ENCODE assay signal across 8 mouse cellular contexts in genomic region chr8:70763354-70763753, GRCm38 (mm10). TPM values are rescaled to one million over a fixed set of nuclear protein-coding genes. Genes with fewer than 3 reads are reported as not detected.
DNase-seq lines count a peak whose midpoint lies in the region; ATAC-seq and TF ChIP-seq lines count a peak whose summit lies in the region.

No protein-coding gene starts in this region.

- H3K27me3 ChIP-seq in midbrain, embryonic 14.5 days (ENCODE audit: control insufficient read depth, insufficient read depth, low read length), result peaks cover 12% of the 10 kb centered on the region; the same call in 1 of the 2 replicates
- H3K27me3 ChIP-seq in midbrain, embryonic 15.5 days (replicated peaks), result peaks cover 16% of the 10 kb centered on the region; the same call in 1 of the 2 replicates
- no peaks in the 10 kb centered on the region for H3K27me3 ChIP-seq in liver, postnatal 0 days (ENCODE audit: insufficient read depth, low read length)
- no peaks in the 10 kb centered on the region for H3K27me3 ChIP-seq in thymus, adult 2 months (ENCODE audit: control insufficient read depth, insufficient read depth, low read length)
- H3K27me3 ChIP-seq in forebrain, embryonic 16.5 days (replicated peaks; ENCODE audit: control insufficient read depth, insufficient read depth, low read length), result no peaks in the 10 kb centered on the region

- no peak overlapping the region for H3K9ac ChIP-seq in midbrain, embryonic 14.5 days (replicated peaks; ENCODE audit: low read length)
- H3K9ac ChIP-seq in midbrain, embryonic 15.5 days, result no peak overlapping the region
- H3K9ac ChIP-seq in liver, postnatal 0 days (replicated peaks), result no peak overlapping the region
- no peak overlapping the region for H3K9ac ChIP-seq in forebrain, embryonic 16.5 days (replicated peaks; ENCODE audit: low read depth, low read length)

- peak; percentile 70 to 80 for DNase-seq in adrenal gland, adult 18-20 months (ENCODE audit: low spot score in 2 of 2)
- DNase-seq in adrenal gland, postnatal 4 days (ENCODE audit: low spot score in 2 of 2), result no peak
- DNase-seq in midbrain, embryonic 14.5 days, result peak; percentile 63
- DNase-seq in embryo, embryonic 10.5 days (ENCODE audit: low spot score), result peak; percentile 74
- peak; percentile 80 for DNase-seq in liver, postnatal 0 days
- peak; percentile 77 for DNase-seq in thymus, adult 2 months

- no peak overlapping the region for H3K4me3 ChIP-seq in midbrain, embryonic 14.5 days (replicated peaks; ENCODE audit: low read depth, low read length)
- H3K4me3 ChIP-seq in midbrain, embryonic 15.5 days, result no peak overlapping the region
- H3K4me3 ChIP-seq in liver, postnatal 0 days (ENCODE audit: low read depth, low read length), result no peak overlapping the region
- H3K4me3 ChIP-seq in thymus, adult 2 months (ENCODE audit: control insufficient read depth, insufficient read depth, low read length), result no peak overlapping the region
- no peak overlapping the region for H3K4me3 ChIP-seq in forebrain, embryonic 16.5 days (replicated peaks; ENCODE audit: low read length)

- no peak for TF ChIP-seq POLR2A in thymus, adult 2 months (IDR thresholded peaks at IDR 0.05; ENCODE audit: control insufficient read depth, extremely low read depth, insufficient read depth, low read length, poor library complexity)

- 5% methylated on average over 3 of the region's 3 CpGs for WGBS in midbrain, embryonic 14.5 days
- 7% methylated on average over 3 of the region's 3 CpGs for WGBS in midbrain, embryonic 15.5 days
- 0% methylated on average over 3 of the region's 3 CpGs for WGBS in liver, postnatal 0 days (ENCODE audit: insufficient replicate concordance)
- 5% methylated on average over 3 of the region's 3 CpGs for WGBS in thymus, adult 2 months
- WGBS in forebrain, embryonic 16.5 days, result 2% methylated on average over 3 of the region's 3 CpGs

- peaks cover 20% of the 10 kb centered on the region for H3K36me3 ChIP-seq in midbrain, embryonic 14.5 days (ENCODE audit: control insufficient read depth, insufficient read depth, low read length)
- peaks cover 10% of the 10 kb centered on the region; the same call in 1 of the 2 replicates for H3K36me3 ChIP-seq in midbrain, embryonic 15.5 days (replicated peaks)
- H3K36me3 ChIP-seq in liver, postnatal 0 days (replicated peaks; ENCODE audit: insufficient read depth, low read length), result peaks cover 8% of the 10 kb centered on the region
- no peaks in the 10 kb centered on the region for H3K36me3 ChIP-seq in thymus, adult 2 months (ENCODE audit: control insufficient read depth, insufficient read depth, low read length)
- peaks cover 9% of the 10 kb centered on the region for H3K36me3 ChIP-seq in forebrain, embryonic 16.5 days (ENCODE audit: control insufficient read depth, insufficient read depth)

- ATAC-seq in midbrain, embryonic 14.5 days (ENCODE audit: low FRiP score, low TSS enrichment), result no peak
- no peak for ATAC-seq in midbrain, embryonic 15.5 days (replicated peaks)
- ATAC-seq in liver, postnatal 0 days, result no peak
- no peak for ATAC-seq in forebrain, embryonic 16.5 days

- H3K4me1 ChIP-seq in midbrain, embryonic 14.5 days (ENCODE audit: control insufficient read depth, insufficient read depth, low read length), result peaks cover 26% of the 10 kb centered on the region
- peaks cover 37% of the 10 kb centered on the region for H3K4me1 ChIP-seq in midbrain, embryonic 15.5 days
- peaks cover 75% of the 10 kb centered on the region for H3K4me1 ChIP-seq in liver, postnatal 0 days (ENCODE audit: insufficient read depth)
- H3K4me1 ChIP-seq in thymus, adult 2 months (replicated peaks; ENCODE audit: control insufficient read depth, insufficient read depth, low read length), result peaks cover 28% of the 10 kb centered on the region
- H3K4me1 ChIP-seq in forebrain, embryonic 16.5 days (replicated peaks; ENCODE audit: control insufficient read depth, insufficient read depth, low read length), result peaks cover 39% of the 10 kb centered on the region

- H3K4me2 ChIP-seq in midbrain, embryonic 14.5 days (ENCODE audit: low read length), result no peak overlapping the region
- H3K4me2 ChIP-seq in midbrain, embryonic 15.5 days, result no peak overlapping the region
- H3K4me2 ChIP-seq in liver, postnatal 0 days (ENCODE audit: low read depth, low read length), result peak overlapping the region; percentile 84
- no peak overlapping the region for H3K4me2 ChIP-seq in forebrain, embryonic 16.5 days (ENCODE audit: low read length)

- TF ChIP-seq EP300 in liver, postnatal 0 days (IDR thresholded peaks at IDR 0.05; ENCODE audit: low read depth), result no peak

- TF ChIP-seq CTCF in liver, postnatal 0 days (IDR thresholded peaks at IDR 0.05; ENCODE audit: low read depth), result peak; percentile 94
- peak; percentile 81; the same call in 1 of the 2 replicates for TF ChIP-seq CTCF in thymus, adult 2 months (IDR thresholded peaks at IDR 0.05; ENCODE audit: borderline replicate concordance, control insufficient read depth, extremely low read depth, insufficient read depth, low read length, poor library complexity)

- no peak overlapping the region for H3K27ac ChIP-seq in midbrain, embryonic 14.5 days (replicated peaks; ENCODE audit: low read depth, low read length)
- no peak overlapping the region for H3K27ac ChIP-seq in midbrain, embryonic 15.5 days
- peak overlapping the region; percentile 87 for H3K27ac ChIP-seq in liver, postnatal 0 days (ENCODE audit: low read depth)
- H3K27ac ChIP-seq in thymus, adult 2 months (ENCODE audit: control insufficient read depth, insufficient read depth, low read length), result no peak overlapping the region
- H3K27ac ChIP-seq in forebrain, embryonic 16.5 days (ENCODE audit: low read length), result no peak overlapping the region

- H3K9me3 ChIP-seq in midbrain, embryonic 14.5 days (ENCODE audit: control insufficient read depth, low read length), result no peaks in the 10 kb centered on the region
- H3K9me3 ChIP-seq in midbrain, embryonic 15.5 days, result no peaks in the 10 kb centered on the region
- no peaks in the 10 kb centered on the region for H3K9me3 ChIP-seq in liver, postnatal 0 days (ENCODE audit: low read length)
- H3K9me3 ChIP-seq in forebrain, embryonic 16.5 days (ENCODE audit: control insufficient read depth, low read length), result no peaks in the 10 kb centered on the region

RNA-seq across cellular contexts. Expression of gene Mpv17l2, which starts 2.6 kb away (rescaled TPM):
- 100 to 1,000 TPM in 1 of 2 experiments, 10 to 100 TPM in 1; 94.9 to 120 TPM for total RNA-seq in adrenal gland, adult 18-20 months (2021)
- 100 to 1,000 TPM in 1 of 2 experiments, 10 to 100 TPM in 1; 93.1 to 109 TPM for total RNA-seq in adrenal gland, postnatal 4 days (2021)
- polyA plus RNA-seq in midbrain, embryonic 14.5 days (2014; fragmentation: Nextera tagmentation; extraction: Ambion mirVana), result 37.1 and 39.0 TPM in 2 replicates
- 36.6 and 38.4 TPM in 2 replicates for polyA plus RNA-seq in midbrain, embryonic 15.5 days (2015; fragmentation: Nextera tagmentation; extraction: Ambion mirVana)
- polyA plus RNA-seq in liver, postnatal 0 days (2015; fragmentation: Nextera tagmentation; extraction: Ambion mirVana), result 36.3 and 39.9 TPM in 2 replicates
- polyA plus RNA-seq in thymus, adult 2 months (2012; rRNA removed), result 72.9 and 103 TPM in 2 replicates
- polyA plus RNA-seq in forebrain, embryonic 16.5 days (2015; fragmentation: Nextera tagmentation; extraction: Ambion mirVana), result 49.3 and 49.8 TPM in 2 replicates

RNA-seq across cellular contexts. Expression of gene Rab3a, which starts 8.9 kb away (rescaled TPM):
- 10 to 100 TPM; 52.4 to 60.4 TPM for total RNA-seq in adrenal gland, adult 18-20 months (2021)
- total RNA-seq in adrenal gland, postnatal 4 days (2021), result 10 to 100 TPM; 58.9 to 59.7 TPM
- polyA plus RNA-seq in midbrain, embryonic 14.5 days (2014; fragmentation: Nextera tagmentation; extraction: Ambion mirVana), result 407 and 464 TPM in 2 replicates
- polyA plus RNA-seq in midbrain, embryonic 15.5 days (2015; fragmentation: Nextera tagmentation; extraction: Ambion mirVana), result 473 and 487 TPM in 2 replicates
- polyA plus RNA-seq in liver, postnatal 0 days (2015; fragmentation: Nextera tagmentation; extraction: Ambion mirVana), result 3.2 and 3.3 TPM in 2 replicates
- polyA plus RNA-seq in thymus, adult 2 months (2012; rRNA removed), result 17.8 and 20.8 TPM in 2 replicates
- 350 and 395 TPM in 2 replicates for polyA plus RNA-seq in forebrain, embryonic 16.5 days (2015; fragmentation: Nextera tagmentation; extraction: Ambion mirVana)

RNA-seq across cellular contexts. Expression of gene Pik3r2, which starts 13.2 kb away (rescaled TPM):
- total RNA-seq in adrenal gland, adult 18-20 months (2021), result 10 to 100 TPM; 30.5 to 36.5 TPM
- total RNA-seq in adrenal gland, postnatal 4 days (2021), result 10 to 100 TPM; 72.0 to 78.8 TPM
- 79.2 and 84.7 TPM in 2 replicates for polyA plus RNA-seq in midbrain, embryonic 14.5 days (2014; fragmentation: Nextera tagmentation; extraction: Ambion mirVana)
- polyA plus RNA-seq in midbrain, embryonic 15.5 days (2015; fragmentation: Nextera tagmentation; extraction: Ambion mirVana), result 113 TPM in 2 replicates
- polyA plus RNA-seq in liver, postnatal 0 days (2015; fragmentation: Nextera tagmentation; extraction: Ambion mirVana), result 8.9 and 9.0 TPM in 2 replicates
- 124 and 136 TPM in 2 replicates for polyA plus RNA-seq in thymus, adult 2 months (2012; rRNA removed)
- polyA plus RNA-seq in forebrain, embryonic 16.5 days (2015; fragmentation: Nextera tagmentation; extraction: Ambion mirVana), result 145 and 149 TPM in 2 replicates

RNA-seq across cellular contexts. Expression of gene Pde4c, which starts 39.8 kb away (rescaled TPM):
- under 1 TPM; 0.42 to 0.86 TPM for total RNA-seq in adrenal gland, adult 18-20 months (2021)
- 1 to 10 TPM; 2.2 to 5.6 TPM for total RNA-seq in adrenal gland, postnatal 4 days (2021)
- polyA plus RNA-seq in midbrain, embryonic 14.5 days (2014; fragmentation: Nextera tagmentation; extraction: Ambion mirVana), result 0.24 TPM in 1 of 2 replicates, not detected in the other
- polyA plus RNA-seq in midbrain, embryonic 15.5 days (2015; fragmentation: Nextera tagmentation; extraction: Ambion mirVana), result 0.15 and 0.46 TPM in 2 replicates
- 1.6 and 1.8 TPM in 2 replicates for polyA plus RNA-seq in liver, postnatal 0 days (2015; fragmentation: Nextera tagmentation; extraction: Ambion mirVana)
- polyA plus RNA-seq in thymus, adult 2 months (2012; rRNA removed), result 4.9 and 6.2 TPM in 2 replicates
- 0.12 and 0.54 TPM in 2 replicates for polyA plus RNA-seq in forebrain, embryonic 16.5 days (2015; fragmentation: Nextera tagmentation; extraction: Ambion mirVana)

RNA-seq across cellular contexts. Expression of gene Mast3, which starts 41.5 kb away (rescaled TPM):
- total RNA-seq in adrenal gland, adult 18-20 months (2021), result 10 to 100 TPM; 15.6 to 16.7 TPM
- total RNA-seq in adrenal gland, postnatal 4 days (2021), result 10 to 100 TPM; 34.5 to 40.9 TPM
- 22.7 and 24.3 TPM in 2 replicates for polyA plus RNA-seq in midbrain, embryonic 14.5 days (2014; fragmentation: Nextera tagmentation; extraction: Ambion mirVana)
- 26.4 and 26.9 TPM in 2 replicates for polyA plus RNA-seq in midbrain, embryonic 15.5 days (2015; fragmentation: Nextera tagmentation; extraction: Ambion mirVana)
- polyA plus RNA-seq in liver, postnatal 0 days (2015; fragmentation: Nextera tagmentation; extraction: Ambion mirVana), result 5.2 and 6.0 TPM in 2 replicates
- 615 and 696 TPM in 2 replicates for polyA plus RNA-seq in thymus, adult 2 months (2012; rRNA removed)
- polyA plus RNA-seq in forebrain, embryonic 16.5 days (2015; fragmentation: Nextera tagmentation; extraction: Ambion mirVana), result 22.5 and 30.8 TPM in 2 replicates

Comparison
In these comparisons a context has a peak if more than half of its experiments do, and no peak if none do; other contexts are left out.
1. DNase-seq: peak in adrenal gland, adult 18-20 months (2 of 2), midbrain, embryonic 14.5 days (single experiment), embryo, embryonic 10.5 days (single experiment), liver, postnatal 0 days (single experiment) and thymus, adult 2 months (single experiment); none in adrenal gland, postnatal 4 days (0 of 2).
2. RNA of gene Rab3a, which starts 8.9 kb away (polyA plus RNA-seq): 473 to 487 TPM in midbrain, embryonic 15.5 days, 407 to 464 TPM in midbrain, embryonic 14.5 days and 350 to 395 TPM in forebrain, embryonic 16.5 days; 17.8 to 20.8 TPM in thymus, adult 2 months and 3.2 to 3.3 TPM in liver, postnatal 0 days; every median in the first group is over 10 times any median in the second.